Comparison of ENCODE assay signal across 8 mouse cellular contexts in genomic region chr16:10384060-10384497, GRCm38 (mm10). TPM values are rescaled to one million over a fixed set of nuclear protein-coding genes. Genes with fewer than 3 reads are reported as not detected.
A peak's percentile ranks its signal among the peaks of the same experiment; 100 is the strongest.
DNase-seq lines count a peak whose midpoint lies in the region; ATAC-seq and TF ChIP-seq lines count a peak whose summit lies in the region.

No protein-coding gene starts in this region.

- peak; percentile 23; the same call in 1 of the 2 replicates for TF ChIP-seq EP300 in ES-Bruce4 (IDR thresholded peaks at IDR 0.05; ENCODE audit: insufficient read depth, low read depth, low read length)
- TF ChIP-seq EP300 in liver, embryonic 14.5 days (IDR thresholded peaks at IDR 0.05; ENCODE audit: low read depth), result peak; percentile 53

- no peak overlapping the region for H3K27ac ChIP-seq in forebrain, embryonic 13.5 days
- H3K27ac ChIP-seq in forebrain, embryonic 14.5 days (ENCODE audit: low read depth, low read length), result no peak overlapping the region
- H3K27ac ChIP-seq in ES-Bruce4 (ENCODE audit: insufficient read depth, low read length), result no peak overlapping the region
- peak overlapping the region; percentile 88 for H3K27ac ChIP-seq in liver, embryonic 14.5 days

- H3K4me2 ChIP-seq in forebrain, embryonic 13.5 days, result 0 out of 2 replicates have a peak overlapping the region, but pooled peaks have one; percentile 10
- no peak overlapping the region for H3K4me2 ChIP-seq in forebrain, embryonic 14.5 days (ENCODE audit: low read length)
- H3K4me2 ChIP-seq in liver, embryonic 14.5 days (ENCODE audit: low read depth), result peak overlapping the region; percentile 85

- TF ChIP-seq CTCF in ES-Bruce4 (IDR thresholded peaks at IDR 0.05; ENCODE audit: low read depth, low read length), result no peak
- TF ChIP-seq CTCF in liver, embryonic 14.5 days (IDR thresholded peaks at IDR 0.05; ENCODE audit: low read depth), result no peak

- no peaks in the 10 kb centered on the region for H3K4me1 ChIP-seq in forebrain, embryonic 13.5 days
- H3K4me1 ChIP-seq in forebrain, embryonic 14.5 days (ENCODE audit: control insufficient read depth, insufficient read depth, low read length), result no peaks in the 10 kb centered on the region
- H3K4me1 ChIP-seq in ES-Bruce4 (ENCODE audit: control insufficient read depth, insufficient read depth, low read length), result no peaks in the 10 kb centered on the region
- peaks cover 30 to 31% of the 10 kb centered on the region in 2 experiments for H3K4me1 ChIP-seq in liver, embryonic 14.5 days (replicated peaks; ENCODE audit: control insufficient read depth in 2 of 2, insufficient read depth in 2 of 2, low read length in 1 of 2)

- no peaks in the 10 kb centered on the region for H3K27me3 ChIP-seq in forebrain, embryonic 13.5 days
- no peaks in the 10 kb centered on the region for H3K27me3 ChIP-seq in forebrain, embryonic 14.5 days (replicated peaks; ENCODE audit: control insufficient read depth, insufficient read depth, low read length)
- no peaks in the 10 kb centered on the region for H3K27me3 ChIP-seq in ES-Bruce4 (ENCODE audit: control insufficient read depth, insufficient read depth, low read length, poor library complexity, severe bottlenecking)
- H3K27me3 ChIP-seq in liver, embryonic 14.5 days (ENCODE audit: control insufficient read depth, insufficient read depth, low read length), result no peaks in the 10 kb centered on the region

- WGBS in forebrain, embryonic 13.5 days, result 42% methylated on average over 8 of the region's 8 CpGs
- 33% methylated on average over 8 of the region's 8 CpGs for WGBS in forebrain, embryonic 14.5 days
- WGBS in liver, embryonic 14.5 days (ENCODE audit: insufficient replicate concordance), result 9% methylated on average over 8 of the region's 8 CpGs

- ATAC-seq in forebrain, embryonic 13.5 days, result no peak
- ATAC-seq in forebrain, embryonic 14.5 days, result no peak
- peak; percentile 89 for ATAC-seq in granulocyte monocyte progenitor cell, adult 5-6 weeks (replicated peaks; ENCODE audit: poor library complexity, severe bottlenecking)
- ATAC-seq in liver, embryonic 14.5 days (ENCODE audit: insufficient read depth), result peak; percentile 99

- H3K9ac ChIP-seq in forebrain, embryonic 13.5 days, result no peak overlapping the region
- H3K9ac ChIP-seq in forebrain, embryonic 14.5 days (ENCODE audit: low read length), result no peak overlapping the region
- H3K9ac ChIP-seq in ES-Bruce4 (ENCODE audit: low read depth, poor library complexity, severe bottlenecking), result no peak overlapping the region
- H3K9ac ChIP-seq in liver, embryonic 14.5 days (replicated peaks), result peak overlapping the region; percentile 68

- intact Hi-C loops in left cerebral cortex, postnatal 25 days (cut with DNase I), result no loop called here

- H3K9me3 ChIP-seq in forebrain, embryonic 13.5 days (replicated peaks), result no peaks in the 10 kb centered on the region
- H3K9me3 ChIP-seq in forebrain, embryonic 14.5 days (replicated peaks; ENCODE audit: control insufficient read depth, low read length), result no peaks in the 10 kb centered on the region
- H3K9me3 ChIP-seq in ES-Bruce4 (replicated peaks; ENCODE audit: control insufficient read depth, insufficient read depth, low read length, poor library complexity, severe bottlenecking), result no peaks in the 10 kb centered on the region
- H3K9me3 ChIP-seq in liver, embryonic 14.5 days (ENCODE audit: control insufficient read depth, low read length), result no peaks in the 10 kb centered on the region

- DNase-seq in forebrain, embryonic 14.5 days (ENCODE audit: low spot score), result no peak
- DNase-seq in liver, embryonic 14.5 days (ENCODE audit: low read depth in 3 of 3, low spot score in 3 of 3), result peak; percentile 69 to 83 (median 74)
- peak; percentile 21 to 50 for DNase-seq in spleen, adult 18-20 months
- DNase-seq in left cerebral cortex, postnatal 25 days (ENCODE audit: low spot score in 2 of 2), result no peak
- DNase-seq in left cerebral cortex, adult 11 months (ENCODE audit: low spot score), result no peak

- TF ChIP-seq POLR2A in ES-Bruce4 (IDR thresholded peaks at IDR 0.05; ENCODE audit: insufficient read depth, low read length), result no peak

- no peak overlapping the region for H3K4me3 ChIP-seq in forebrain, embryonic 13.5 days
- H3K4me3 ChIP-seq in forebrain, embryonic 14.5 days (ENCODE audit: low read depth, low read length), result no peak overlapping the region
- no peak overlapping the region for H3K4me3 ChIP-seq in ES-Bruce4 (ENCODE audit: low read depth, low read length)
- peak overlapping the region; percentile 37 for H3K4me3 ChIP-seq in liver, embryonic 14.5 days (ENCODE audit: insufficient read depth in 1 of 2, low read depth in 2 of 2, low read length in 2 of 2)

- H3K36me3 ChIP-seq in forebrain, embryonic 13.5 days (ENCODE audit: poor library complexity, severe bottlenecking), result no peaks in the 10 kb centered on the region
- H3K36me3 ChIP-seq in forebrain, embryonic 14.5 days (ENCODE audit: control insufficient read depth, insufficient read depth, low read length), result no peaks in the 10 kb centered on the region
- no peaks in the 10 kb centered on the region for H3K36me3 ChIP-seq in ES-Bruce4 (ENCODE audit: control insufficient read depth, insufficient read depth, low read length, poor library complexity, severe bottlenecking)
- H3K36me3 ChIP-seq in liver, embryonic 14.5 days (replicated peaks; ENCODE audit: control insufficient read depth, insufficient read depth, low read depth), result no peaks in the 10 kb centered on the region

RNA-seq across cellular contexts. Expression of gene Tekt5, which starts 11.2 kb away (rescaled TPM):
- polyA plus RNA-seq in forebrain, embryonic 13.5 days (2015; fragmentation: Nextera tagmentation; extraction: Ambion mirVana), result 0.74 and 1.4 TPM in 2 replicates
- 2.7 and 2.9 TPM in 2 replicates for polyA plus RNA-seq in forebrain, embryonic 14.5 days (2014; fragmentation: Nextera tagmentation; extraction: Ambion mirVana)
- 0.55 TPM in 1 of 2 replicates, not detected in the other for polyA plus RNA-seq in ES-Bruce4 (2011; ENCODE audit: insufficient read depth, insufficient read length, low read depth, missing spikeins)
- total RNA-seq in granulocyte monocyte progenitor cell, adult 5-6 weeks (2014; fragmentation: Nextera tagmentation), result 0.49 TPM in 1 of 2 replicates, not detected in the other
- total RNA-seq in granulocyte monocyte progenitor cell, adult 5-6 weeks (2017), result not detected in 2 replicates
- polyA plus RNA-seq in liver, embryonic 14.5 days (2012; rRNA removed), result 0.13 and 0.15 TPM in 2 replicates
- 0.10 TPM in 2 replicates for polyA plus RNA-seq in liver, embryonic 14.5 days (2014; fragmentation: Nextera tagmentation; extraction: Ambion mirVana)
- 1 to 10 TPM; 6.5 to 8.6 TPM for total RNA-seq in left cerebral cortex, postnatal 25 days (2021)

RNA-seq across cellular contexts. Expression of gene Nubp1, which starts 27.7 kb away (rescaled TPM):
- 51.9 and 56.4 TPM in 2 replicates for polyA plus RNA-seq in forebrain, embryonic 13.5 days (2015; fragmentation: Nextera tagmentation; extraction: Ambion mirVana)
- 40.7 and 49.4 TPM in 2 replicates for polyA plus RNA-seq in forebrain, embryonic 14.5 days (2014; fragmentation: Nextera tagmentation; extraction: Ambion mirVana)
- polyA plus RNA-seq in ES-Bruce4 (2011; ENCODE audit: insufficient read depth, insufficient read length, low read depth, missing spikeins), result 25.7 and 34.4 TPM in 2 replicates
- total RNA-seq in granulocyte monocyte progenitor cell, adult 5-6 weeks (2014; fragmentation: Nextera tagmentation), result 45.9 and 48.0 TPM in 2 replicates
- 41.9 and 58.3 TPM in 2 replicates for total RNA-seq in granulocyte monocyte progenitor cell, adult 5-6 weeks (2017)
- 15.2 and 20.2 TPM in 2 replicates for polyA plus RNA-seq in liver, embryonic 14.5 days (2012; rRNA removed)
- polyA plus RNA-seq in liver, embryonic 14.5 days (2014; fragmentation: Nextera tagmentation; extraction: Ambion mirVana), result 31.6 and 34.4 TPM in 2 replicates
- 10 to 100 TPM; 16.4 to 21.1 TPM for total RNA-seq in left cerebral cortex, postnatal 25 days (2021)

Comparison
In these comparisons a context has a peak if more than half of its experiments do, and no peak if none do; other contexts are left out.
1. ATAC-seq: peak in granulocyte monocyte progenitor cell, adult 5-6 weeks (single experiment) and liver, embryonic 14.5 days (single experiment); none in forebrain, embryonic 13.5 days (single experiment) and forebrain, embryonic 14.5 days (single experiment).
2. H3K4me3 ChIP-seq: peak in liver, embryonic 14.5 days (2 of 2); none in forebrain, embryonic 13.5 days (single experiment), forebrain, embryonic 14.5 days (single experiment) and ES-Bruce4 (single experiment).
3. DNase-seq: peak in liver, embryonic 14.5 days (3 of 3) and spleen, adult 18-20 months (2 of 2); none in forebrain, embryonic 14.5 days (single experiment), left cerebral cortex, postnatal 25 days (0 of 2) and left cerebral cortex, adult 11 months (single experiment).